Mouse (Mus musculus): Measurements from ENCODE around the gene 4933409G03Rik. TPM values are rescaled to one million over a fixed set of nuclear protein-coding genes. Genes with fewer than 3 reads are reported as not detected.

4933409G03Rik gene
- polyA plus RNA-seq (2015; fragmentation: Nextera tagmentation; extraction: Ambion mirVana), result not detected in 2 replicates

GRCm38 (mm10) chr2:68582113-68582512, at the start of gene 4933409G03Rik:
4933409G03Rik (plus strand) TSS chr2:68582413.

GRCm38 (mm10) chr2:68656186-68656585, 74.0 kb downstream of the 4933409G03Rik start, which contains the start of gene 4932414N04Rik:
4932414N04Rik (plus strand) TSS chr2:68656486.

Other genes with a start within 250 kb of the 4933409G03Rik start
- 39.7 and 44.6 TPM in 2 replicates for gene Stk39, start 110.1 kb upstream of the 4933409G03Rik start, polyA plus RNA-seq (2015; fragmentation: Nextera tagmentation; extraction: Ambion mirVana)
- not detected in 2 replicates for gene 4932414N04Rik, start 74.1 kb downstream of the 4933409G03Rik start, polyA plus RNA-seq (2015; fragmentation: Nextera tagmentation; extraction: Ambion mirVana)

Measured in neural tube, postnatal 0 days (tissue).